Mouse (Mus musculus) midbrain, embryonic 12.5 days (tissue): ENCODE data around the gene Sbno1. TPM values are rescaled to one million over a fixed set of nuclear protein-coding genes. Genes with fewer than 3 reads are reported as not detected.

Source experiments
- ATAC-seq: fragments of 200-750 bp; cut with Nextera tagmentation; 2 replicates; pipeline ENCODE4 v1.8.0; 2017; ENCODE audit warnings: low read depth, moderate TSS enrichment, moderate library complexity; ENCODE audit not compliant: low FRiP score
- H3K27ac ChIP-seq: fragments of 300-500 bp; sonication (generic); replicated peaks from 2 replicates; pipeline ENCODE4 v1.5.1; 2016; ENCODE audit warnings: mild to moderate bottlenecking
- H3K27me3 ChIP-seq: fragments of 300-500 bp; sonication (generic); 2 replicates; pipeline ENCODE4 v1.6.1; 2016; ENCODE audit warnings: mild to moderate bottlenecking
- H3K36me3 ChIP-seq: fragments of 300-500 bp; sonication (generic); 2 replicates; pipeline ENCODE4 v1.6.1; 2016
- H3K4me1 ChIP-seq: fragments of 300-500 bp; sonication (generic); 2 replicates; pipeline ENCODE4 v1.6.1; 2016
- H3K4me2 ChIP-seq: fragments of 300-500 bp; sonication (generic); replicated peaks from 2 replicates; pipeline ENCODE4 v1.6.1; 2016; ENCODE audit warnings: mild to moderate bottlenecking, moderate library complexity
- H3K4me3 ChIP-seq: fragments of 300-500 bp; sonication (generic); 2 replicates; pipeline ENCODE4 v1.5.1; 2016; ENCODE audit warnings: mild to moderate bottlenecking
- H3K9ac ChIP-seq: fragments of 300-500 bp; sonication (generic); replicated peaks from 2 replicates; pipeline ENCODE4 v1.6.1; 2016; ENCODE audit warnings: mild to moderate bottlenecking, moderate library complexity
- H3K9me3 ChIP-seq: fragments of 300-500 bp; sonication (generic); 2 replicates; pipeline ENCODE4 v1.6.1; 2016; ENCODE audit warnings: mild to moderate bottlenecking
- WGBS: fragments of 180-500 bp; shearing (Covaris S2); methylation state at CpG from one replicate; pipeline ENCODE4 v1.1.7; 2016; 5-methylcytosine and 5-hydroxymethylcytosine counted together
- polyA plus RNA-seq: library from polyadenylated mRNA; unstranded; fragments of >200 nt; fragmentation: Nextera tagmentation; extraction: Ambion mirVana; gene quantifications from 2 replicates; pipeline ENCODE4 v1.2.1, GENCODE M21; 2016

The Sbno1 gene
- polyA plus RNA-seq, 1 experiment from 2014 or later = 110 TPM

GRCm38 (mm10) chr5:124440094-124440701 is 14.4 kb upstream of the Sbno1 start:
- Histone ChIP-seq H3K27ac (peak overlapping the region; percentile 84), H3K4me3 (peak overlapping the region; percentile 80), H3K9ac (peak overlapping the region; percentile 77), H3K9me3 (no peaks in the 10 kb centered on the region), H3K4me2 (peak overlapping the region; percentile 98), H3K4me1 (peaks cover 23% of the 10 kb centered on the region), H3K36me3 (no peaks in the 10 kb centered on the region), H3K27me3 (no peaks in the 10 kb centered on the region)
- under 1% methylated on average over 30 of the region's 30 CpGs for WGBS
- ATAC-seq = no peak

GRCm38 (mm10) chr5:124439447-124440093 is 13.8 kb upstream of the Sbno1 start, which contains the start of gene Kmt5a:
Gene Kmt5a, plus strand, starts transcription at chr5:124439930.
- Histone ChIP-seq H3K9ac (peak within 1 kb of the TSS; percentile 77), H3K27me3 (no peaks in the 10 kb centered on the region), H3K4me3 (peak within 1 kb of the TSS; percentile 80), H3K9me3 (no peaks in the 10 kb centered on the region), H3K4me1 (peaks cover 19% of the 10 kb centered on the region), H3K4me2 (peak within 1 kb of the TSS; percentile 98), H3K36me3 (no peaks in the 10 kb centered on the region), H3K27ac (peak within 1 kb of the TSS; percentile 84)
- under 1% methylated on average over 34 of the region's 34 CpGs for WGBS
- peak; percentile 98 for ATAC-seq

GRCm38 (mm10) chr5:124438746-124439145 is 12.9 kb upstream of the Sbno1 start:
- Histone ChIP-seq H3K4me3 (no peak overlapping the region; the same call in 1 of the 2 replicates), H3K27ac (peak overlapping the region; percentile 4; the same call in 1 of the 2 replicates), H3K4me2 (peak overlapping the region; percentile 98), H3K9me3 (no peaks in the 10 kb centered on the region), H3K4me1 (peaks cover 17% of the 10 kb centered on the region), H3K27me3 (no peaks in the 10 kb centered on the region), H3K9ac (no peak overlapping the region), H3K36me3 (no peaks in the 10 kb centered on the region)
- no peak for ATAC-seq
- 73% methylated on average over 5 of the region's 5 CpGs for WGBS

- no peaks in the 10 kb centered on the region for H3K36me3 ChIP-seq
- no peaks in the 10 kb centered on the region for H3K9me3 ChIP-seq
- no peak for ATAC-seq
- no peak overlapping the region for H3K4me3 ChIP-seq
- H3K4me1 ChIP-seq = peaks cover 17% of the 10 kb centered on the region
- 0 out of 2 replicates have a peak, but pooled peaks cover 3% of the 10 kb centered on the region for H3K27me3 ChIP-seq
- 96% methylated on average over 5 of the region's 5 CpGs for WGBS
- no peak overlapping the region for H3K4me2 ChIP-seq
- H3K9ac ChIP-seq = no peak overlapping the region
- 0 out of 2 replicates have a peak overlapping the region, but pooled peaks have one; percentile 4 for H3K27ac ChIP-seq
These were observed 12.4 kb upstream of the Sbno1 start for GRCm38 (mm10) chr5:124438229-124438628.

- H3K9me3 ChIP-seq = no peaks in the 10 kb centered on the region
- 60% methylated on average over 2 of the region's 2 CpGs for WGBS
These were observed 7.2 kb upstream of the Sbno1 start for GRCm38 (mm10) chr5:124433048-124433447.

GRCm38 (mm10) chr5:124432398-124433012 is 6.7 kb upstream of the Sbno1 start:
- Histone ChIP-seq H3K4me2 (no peak overlapping the region), H3K4me1 (no peaks in the 10 kb centered on the region), H3K36me3 (no peaks in the 10 kb centered on the region), H3K27ac (no peak overlapping the region), H3K27me3 (0 out of 2 replicates have a peak, but pooled peaks cover 7% of the 10 kb centered on the region), H3K9me3 (no peaks in the 10 kb centered on the region), H3K4me3 (no peak overlapping the region), H3K9ac (no peak overlapping the region)
- ATAC-seq = no peak

More at GRCm38 (mm10) chr5:124433048-124433447, 7.2 kb upstream of the Sbno1 start:
- Histone ChIP-seq H3K4me2 (no peak overlapping the region), H3K4me3 (no peak overlapping the region), H3K36me3 (no peaks in the 10 kb centered on the region), H3K27ac (no peak overlapping the region), H3K9ac (no peak overlapping the region), H3K4me1 (no peaks in the 10 kb centered on the region), H3K27me3 (0 out of 2 replicates have a peak, but pooled peaks cover 7% of the 10 kb centered on the region)
- ATAC-seq = no peak

- H3K36me3 ChIP-seq = 0 out of 2 replicates have a peak, but pooled peaks cover 11% of the 10 kb centered on the region
- H3K9me3 ChIP-seq = no peaks in the 10 kb centered on the region
- H3K4me3 ChIP-seq = peak overlapping the region; percentile 100
- peaks cover 13% of the 10 kb centered on the region for H3K4me1 ChIP-seq
- no peak for ATAC-seq
- H3K27ac ChIP-seq = peak overlapping the region; percentile 87; the same call in 1 of the 2 replicates
- no peaks in the 10 kb centered on the region for H3K27me3 ChIP-seq
- WGBS = 93% methylated on average over 10 of the region's 10 CpGs
- H3K4me2 ChIP-seq = peak overlapping the region; percentile 43; the same call in 1 of the 2 replicates
- H3K9ac ChIP-seq = no peak overlapping the region
These were observed 772 bp upstream of the Sbno1 start for GRCm38 (mm10) chr5:124426475-124427071.

GRCm38 (mm10) chr5:124424723-124425411 is 934 bp downstream of the Sbno1 start:
- H3K9ac ChIP-seq = peak overlapping the region; percentile 96
- no peaks in the 10 kb centered on the region for H3K27me3 ChIP-seq
- peaks cover 13% of the 10 kb centered on the region for H3K4me1 ChIP-seq
- ATAC-seq = peak; percentile 74
- H3K27ac ChIP-seq = peak overlapping the region; percentile 87
- no peaks in the 10 kb centered on the region for H3K9me3 ChIP-seq
- peak overlapping the region; percentile 100 for H3K4me3 ChIP-seq
- H3K36me3 ChIP-seq = 0 out of 2 replicates have a peak, but pooled peaks cover 11% of the 10 kb centered on the region
- H3K4me2 ChIP-seq = peak overlapping the region; percentile 96
- under 1% methylated on average over 63 of the region's 63 CpGs for WGBS

GRCm38 (mm10) chr5:124424200-124424722 is 1.5 kb downstream of the Sbno1 start:
- 2% methylated on average over 14 of the region's 14 CpGs for WGBS
- H3K27ac ChIP-seq = 0 out of 2 replicates have a peak overlapping the region, but pooled peaks have one; percentile 87

GRCm38 (mm10) chr5:124421786-124422185 is 4.0 kb downstream of the Sbno1 start:
- no peak overlapping the region for H3K27ac ChIP-seq
- H3K4me1 ChIP-seq = peaks cover 13% of the 10 kb centered on the region
- H3K9ac ChIP-seq = no peak overlapping the region
- H3K9me3 ChIP-seq = no peaks in the 10 kb centered on the region
- 94% methylated on average over 2 of the region's 2 CpGs for WGBS
- no peak for ATAC-seq
- H3K4me3 ChIP-seq = no peak overlapping the region
- H3K4me2 ChIP-seq = no peak overlapping the region
- H3K27me3 ChIP-seq = no peaks in the 10 kb centered on the region
- 0 out of 2 replicates have a peak, but pooled peaks cover 11% of the 10 kb centered on the region for H3K36me3 ChIP-seq

More at GRCm38 (mm10) chr5:124424200-124424722, 1.5 kb downstream of the Sbno1 start:
- Histone ChIP-seq H3K4me1 (peaks cover 13% of the 10 kb centered on the region), H3K4me3 (peak overlapping the region; percentile 100), H3K9ac (peak overlapping the region; percentile 96), H3K4me2 (peak overlapping the region; percentile 96), H3K36me3 (0 out of 2 replicates have a peak, but pooled peaks cover 11% of the 10 kb centered on the region), H3K9me3 (no peaks in the 10 kb centered on the region), H3K27me3 (no peaks in the 10 kb centered on the region)
- ATAC-seq = 0 out of 2 replicates have a peak, but pooled peaks have one; percentile 1

GRCm38 (mm10) chr5:124418903-124419302 is 6.9 kb downstream of the Sbno1 start:
- no peak overlapping the region for H3K4me3 ChIP-seq
- peaks cover 2% of the 10 kb centered on the region; the same call in 1 of the 2 replicates for H3K4me1 ChIP-seq
- no peaks in the 10 kb centered on the region for H3K9me3 ChIP-seq
- whole genome bisulfite sequencing = 97% methylated on average over 2 of the region's 2 CpGs
- no peak overlapping the region for H3K27ac ChIP-seq
- H3K36me3 ChIP-seq = 0 out of 2 replicates have a peak, but pooled peaks cover 19% of the 10 kb centered on the region
- H3K9ac ChIP-seq = no peak overlapping the region
- no peaks in the 10 kb centered on the region for H3K27me3 ChIP-seq
- no peak for ATAC-seq
- no peak overlapping the region for H3K4me2 ChIP-seq
